8 mouse cellular contexts compared by ENCODE assay signal in genomic region chr12:69723376-69723775, GRCm38 (mm10). TPM values are rescaled to one million over a fixed set of nuclear protein-coding genes. Genes with fewer than 3 reads are reported as not detected.
DNase-seq lines count a peak whose midpoint lies in the region; ATAC-seq and TF ChIP-seq lines count a peak whose summit lies in the region.

No protein-coding gene starts in this region.

- no peak for TF ChIP-seq POLR2A in CH12.LX (IDR thresholded peaks at IDR 0.05; ENCODE audit: low read depth, low read length)

- TF ChIP-seq RAD21 in CH12.LX (IDR thresholded peaks at IDR 0.05; ENCODE audit: low read depth, low read length), result no peak

- H3K9ac ChIP-seq in CH12.LX (ENCODE audit: insufficient read depth, low read depth), result 0 out of 2 replicates have a peak overlapping the region, but pooled peaks have one; percentile 45
- no peak overlapping the region for H3K9ac ChIP-seq in forebrain, embryonic 14.5 days (ENCODE audit: low read length)
- peak overlapping the region; percentile 78; the same call in 1 of the 2 replicates for H3K9ac ChIP-seq in liver, embryonic 11.5 days (ENCODE audit: low read depth, low read length)

- no peak overlapping the region for H3K27ac ChIP-seq in CH12.LX (ENCODE audit: insufficient read depth, low read depth)
- no peak overlapping the region for H3K27ac ChIP-seq in forebrain, embryonic 14.5 days (ENCODE audit: low read depth, low read length)
- no peak overlapping the region for H3K27ac ChIP-seq in liver, embryonic 11.5 days (ENCODE audit: low read depth, low read length)

- peak; percentile 27 for DNase-seq in cerebellum, adult 9-10 months
- DNase-seq in cerebellum, postnatal 4 days (ENCODE audit: low spot score in 2 of 2), result no peak
- DNase-seq in CH12.LX (ENCODE audit: extremely low read depth), result no peak
- no peak for DNase-seq in forebrain, embryonic 14.5 days (ENCODE audit: low spot score)
- no peak for DNase-seq in liver, embryonic 11.5 days (ENCODE audit: low spot score)
- DNase-seq in layer of hippocampus, postnatal 25 days (ENCODE audit: extremely low spot score in 1 of 2, low spot score in 1 of 2), result no peak
- no peak for DNase-seq in adrenal gland, postnatal 36 days

- no peaks in the 10 kb centered on the region for H3K27me3 ChIP-seq in CH12.LX (replicated peaks)
- no peaks in the 10 kb centered on the region for H3K27me3 ChIP-seq in forebrain, embryonic 14.5 days (replicated peaks; ENCODE audit: control insufficient read depth, insufficient read depth, low read length)
- H3K27me3 ChIP-seq in liver, embryonic 11.5 days (replicated peaks; ENCODE audit: control insufficient read depth, insufficient read depth, low read length), result no peaks in the 10 kb centered on the region

- no peak for ATAC-seq in forebrain, embryonic 14.5 days
- ATAC-seq in liver, embryonic 11.5 days (replicated peaks; ENCODE audit: low FRiP score), result no peak
- ATAC-seq in megakaryocyte-erythroid progenitor cell, adult 5-6 weeks (replicated peaks; ENCODE audit: low FRiP score, low TSS enrichment, poor library complexity, severe bottlenecking), result no peak

- H3K4me2 ChIP-seq in CH12.LX (ENCODE audit: insufficient read depth, low read depth, poor library complexity, severe bottlenecking), result peak overlapping the region; percentile 85
- peak overlapping the region; percentile 86 for H3K4me2 ChIP-seq in forebrain, embryonic 14.5 days (ENCODE audit: low read length)
- peak overlapping the region; percentile 95 for H3K4me2 ChIP-seq in liver, embryonic 11.5 days

- dilution Hi-C loops in CH12.LX (cut with MboI; ENCODE audit: extremely low pct_ligation_motif_present, extremely low pct_unique_long_range_greater_than_20kb, low sequenced_read_pairs), result no loop called here

- peak overlapping the region in 1 of 3 experiments; percentile 82 for H3K4me3 ChIP-seq in CH12.LX (replicated peaks in 1 of 3; ENCODE audit: low read depth in 2 of 3, low read length in 2 of 3, poor library complexity in 1 of 3)
- H3K4me3 ChIP-seq in forebrain, embryonic 14.5 days (ENCODE audit: low read depth, low read length), result no peak overlapping the region
- H3K4me3 ChIP-seq in liver, embryonic 11.5 days (ENCODE audit: low read depth, low read length), result peak overlapping the region; percentile 82

- in situ Hi-C loops in CH12.LX (cut with MboI; ENCODE audit: low pct_ligation_motif_present, low pct_unique_long_range_greater_than_20kb, low sequenced_read_pairs), result no loop called here

- no peak for TF ChIP-seq EP300 in CH12.LX (IDR thresholded peaks at IDR 0.05; ENCODE audit: low read length)

- no peaks in the 10 kb centered on the region; the same call in 1 of the 2 replicates for H3K79me2 ChIP-seq in CH12.LX (replicated peaks; ENCODE audit: control insufficient read depth, extremely low read depth, insufficient read depth, poor library complexity, severe bottlenecking)

- WGBS in forebrain, embryonic 14.5 days, result 57% methylated on average over 2 of the region's 2 CpGs
- WGBS in liver, embryonic 11.5 days, result 57% methylated on average over 2 of the region's 2 CpGs

- H3K4me1 ChIP-seq in CH12.LX (ENCODE audit: control insufficient read depth in 1 of 2, insufficient read depth in 2 of 2), result peaks cover 5 to 18% of the 10 kb centered on the region in 2 experiments; a peak in 3 of 4 replicates
- H3K4me1 ChIP-seq in forebrain, embryonic 14.5 days (ENCODE audit: control insufficient read depth, insufficient read depth, low read length), result no peaks in the 10 kb centered on the region
- peaks cover 8% of the 10 kb centered on the region for H3K4me1 ChIP-seq in liver, embryonic 11.5 days (replicated peaks; ENCODE audit: control insufficient read depth, insufficient read depth, low read length)

- H3K36me3 ChIP-seq in CH12.LX (replicated peaks in 1 of 2; ENCODE audit: control insufficient read depth in 1 of 2, insufficient read depth in 1 of 2, low read length in 1 of 2), result peaks cover 11 to 29% of the 10 kb centered on the region in 2 experiments
- H3K36me3 ChIP-seq in forebrain, embryonic 14.5 days (ENCODE audit: control insufficient read depth, insufficient read depth, low read length), result 0 out of 2 replicates have a peak, but pooled peaks cover under 1% of the 10 kb centered on the region
- H3K36me3 ChIP-seq in liver, embryonic 11.5 days (ENCODE audit: control insufficient read depth, insufficient read depth, low read length), result peaks cover 25% of the 10 kb centered on the region

- no peak for TF ChIP-seq CTCF in CH12.LX (conservative IDR thresholded peaks at IDR 0.05 in 1 of 2, IDR thresholded peaks at IDR 0.05 in 1 of 2; ENCODE audit: low read depth in 2 of 2, low read length in 2 of 2)

- H3K9me3 ChIP-seq in CH12.LX (replicated peaks; ENCODE audit: low read length), result peaks cover 5% of the 10 kb centered on the region
- 0 out of 2 replicates have a peak, but pooled peaks cover 5% of the 10 kb centered on the region for H3K9me3 ChIP-seq in forebrain, embryonic 14.5 days (replicated peaks; ENCODE audit: control insufficient read depth, low read length)
- peaks cover 10% of the 10 kb centered on the region for H3K9me3 ChIP-seq in liver, embryonic 11.5 days (ENCODE audit: control insufficient read depth, low read length)

TF ChIP-seq in CH12.LX, 34 proteins besides CTCF, POLR2A, EP300 and RAD21:
- TF ChIP-seq USF2 (conservative IDR thresholded peaks at IDR 0.05; ENCODE audit: low read depth, low read length), result no peak
- no peak for TF ChIP-seq ZKSCAN1 (IDR thresholded peaks at IDR 0.05; ENCODE audit: borderline replicate concordance, low read depth, low read length)

RNA-seq across cellular contexts. Expression of gene L2hgdh, which starts 1.3 kb away (rescaled TPM):
- total RNA-seq in CH12.LX (2012; rRNA removed), result 12.1 and 13.6 TPM in 2 replicates
- total RNA-seq in CH12.LX (2014; rRNA removed), result 24.3 and 26.6 TPM in 2 replicates
- polyA plus RNA-seq in CH12.LX (2012; ENCODE audit: insufficient read length, low read depth), result 15.4 and 20.2 TPM in 2 replicates
- 9.0 and 12.7 TPM in 2 replicates for polyA plus RNA-seq in forebrain, embryonic 14.5 days (2014; fragmentation: Nextera tagmentation; extraction: Ambion mirVana)
- polyA plus RNA-seq in liver, embryonic 11.5 days (2014; fragmentation: Nextera tagmentation; extraction: Ambion mirVana), result 25.0 and 26.8 TPM in 2 replicates
- total RNA-seq in megakaryocyte-erythroid progenitor cell, adult 5-6 weeks (2014; fragmentation: Nextera tagmentation), result 25.7 and 36.9 TPM in 2 replicates
- 27.9 and 54.3 TPM in 2 replicates for total RNA-seq in megakaryocyte-erythroid progenitor cell, adult 5-6 weeks (2017)
- 10 to 100 TPM; 14.3 to 15.8 TPM for total RNA-seq in layer of hippocampus, postnatal 25 days (2021)
- 10 to 100 TPM; 22.7 to 26.4 TPM for total RNA-seq in adrenal gland, postnatal 36 days (2021)

RNA-seq across cellular contexts. Expression of gene Atp5s, which starts 1.4 kb away (rescaled TPM):
- total RNA-seq in CH12.LX (2012; rRNA removed) (8.3 and 11.4 TPM in 2 replicates), CH12.LX (2014; rRNA removed) (12.0 and 15.8 TPM in 2 replicates)
- 8.4 and 10.2 TPM in 2 replicates for polyA plus RNA-seq in CH12.LX (2012; ENCODE audit: insufficient read length, low read depth)
- polyA plus RNA-seq in forebrain, embryonic 14.5 days (2014; fragmentation: Nextera tagmentation; extraction: Ambion mirVana), result 27.7 and 28.4 TPM in 2 replicates
- polyA plus RNA-seq in liver, embryonic 11.5 days (2014; fragmentation: Nextera tagmentation; extraction: Ambion mirVana), result 30.0 and 34.3 TPM in 2 replicates
- 35.6 and 62.7 TPM in 2 replicates for total RNA-seq in megakaryocyte-erythroid progenitor cell, adult 5-6 weeks (2014; fragmentation: Nextera tagmentation)
- total RNA-seq in megakaryocyte-erythroid progenitor cell, adult 5-6 weeks (2017), result 10.6 and 13.0 TPM in 2 replicates
- total RNA-seq in layer of hippocampus, postnatal 25 days (2021), result 10 to 100 TPM; 31.9 to 34.7 TPM
- 10 to 100 TPM; 13.6 to 20.9 TPM for total RNA-seq in adrenal gland, postnatal 36 days (2021)

RNA-seq across cellular contexts. Expression of gene Sos2, which starts 41.7 kb away (rescaled TPM):
- total RNA-seq in CH12.LX (2012; rRNA removed) (7.1 and 9.6 TPM in 2 replicates), CH12.LX (2014; rRNA removed) (9.2 and 10.3 TPM in 2 replicates)
- polyA plus RNA-seq in CH12.LX (2012; ENCODE audit: insufficient read length, low read depth), result 7.2 and 7.9 TPM in 2 replicates
- polyA plus RNA-seq in forebrain, embryonic 14.5 days (2014; fragmentation: Nextera tagmentation; extraction: Ambion mirVana), result 10.4 and 10.6 TPM in 2 replicates
- 7.6 and 9.2 TPM in 2 replicates for polyA plus RNA-seq in liver, embryonic 11.5 days (2014; fragmentation: Nextera tagmentation; extraction: Ambion mirVana)
- 64.5 and 74.0 TPM in 2 replicates for total RNA-seq in megakaryocyte-erythroid progenitor cell, adult 5-6 weeks (2014; fragmentation: Nextera tagmentation)
- 30.2 and 36.3 TPM in 2 replicates for total RNA-seq in megakaryocyte-erythroid progenitor cell, adult 5-6 weeks (2017)
- total RNA-seq in layer of hippocampus, postnatal 25 days (2021), result 10 to 100 TPM; 28.0 to 32.0 TPM
- 10 to 100 TPM; 41.7 to 46.9 TPM for total RNA-seq in adrenal gland, postnatal 36 days (2021)
